8 mouse cellular contexts compared by ENCODE assay signal in the genomic region with DNA sequence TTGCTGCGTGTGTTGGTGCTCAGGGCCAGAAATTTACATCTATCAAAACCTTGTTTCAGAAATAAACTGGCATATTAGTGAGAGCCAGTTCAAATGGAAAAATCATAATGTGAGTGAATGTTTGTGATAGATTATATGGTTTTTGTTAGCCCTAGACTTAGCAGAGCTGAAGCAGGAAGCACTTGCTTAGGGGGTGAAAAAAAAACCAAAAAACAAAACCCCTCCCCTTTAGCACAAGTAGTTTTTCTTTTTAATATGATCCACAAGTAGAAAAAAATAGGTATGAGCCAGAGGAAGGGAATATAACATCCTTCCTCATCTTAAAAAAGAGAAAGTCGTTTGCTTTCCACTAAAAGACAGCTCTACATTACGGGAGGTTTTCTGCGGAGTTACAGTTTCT. TPM values are rescaled to one million over a fixed set of nuclear protein-coding genes. Genes with fewer than 3 reads are reported as not detected.
DNase-seq lines count a peak whose midpoint lies in the region; ATAC-seq lines count a peak whose summit lies in the region.

No protein-coding gene starts in this region.

- no peaks in the 10 kb centered on the region for H3K9me3 ChIP-seq in kidney, embryonic 15.5 days (replicated peaks)
- no peaks in the 10 kb centered on the region for H3K9me3 ChIP-seq in hindbrain, embryonic 16.5 days (ENCODE audit: control insufficient read depth, low read length)
- H3K9me3 ChIP-seq in midbrain, embryonic 15.5 days: no peaks in the 10 kb centered on the region

- peaks cover 39% of the 10 kb centered on the region for H3K36me3 ChIP-seq in kidney, embryonic 15.5 days
- H3K36me3 ChIP-seq in hindbrain, embryonic 16.5 days (ENCODE audit: control insufficient read depth, insufficient read depth, low read length): peaks cover 19% of the 10 kb centered on the region
- H3K36me3 ChIP-seq in midbrain, embryonic 15.5 days (replicated peaks): peaks cover 14% of the 10 kb centered on the region

- H3K4me2 ChIP-seq in kidney, embryonic 15.5 days: peak overlapping the region; percentile 67
- H3K4me2 ChIP-seq in hindbrain, embryonic 16.5 days (ENCODE audit: low read length): peak overlapping the region; percentile 75
- peak overlapping the region; percentile 63 for H3K4me2 ChIP-seq in midbrain, embryonic 15.5 days

- H3K27ac ChIP-seq in kidney, embryonic 15.5 days: no peak overlapping the region
- peak overlapping the region; percentile 99 for H3K27ac ChIP-seq in brown adipose tissue, adult 24 weeks (replicated peaks; ENCODE audit: low read depth, low read length)
- H3K27ac ChIP-seq in hindbrain, embryonic 16.5 days (ENCODE audit: low read depth, low read length): no peak overlapping the region; the same call in 1 of the 2 replicates
- no peak overlapping the region for H3K27ac ChIP-seq in midbrain, embryonic 15.5 days

- H3K9ac ChIP-seq in kidney, embryonic 15.5 days: peak overlapping the region; percentile 82
- H3K9ac ChIP-seq in hindbrain, embryonic 16.5 days (ENCODE audit: low read depth, low read length): peak overlapping the region; percentile 95
- peak overlapping the region; percentile 66 for H3K9ac ChIP-seq in midbrain, embryonic 15.5 days

- no peaks in the 10 kb centered on the region for H3K27me3 ChIP-seq in kidney, embryonic 15.5 days
- no peaks in the 10 kb centered on the region for H3K27me3 ChIP-seq in hindbrain, embryonic 16.5 days (replicated peaks; ENCODE audit: control insufficient read depth, insufficient read depth, low read length)
- no peaks in the 10 kb centered on the region for H3K27me3 ChIP-seq in midbrain, embryonic 15.5 days (replicated peaks)

- DNase-seq in kidney, postnatal 14 days: no peak
- no peak for DNase-seq in spleen, adult 18-20 months
- DNase-seq in adrenal gland, postnatal 14 days: no peak
- DNase-seq in adrenal gland, adult 8-10 months: no peak

- H3K4me3 ChIP-seq in kidney, embryonic 15.5 days (replicated peaks): peak overlapping the region; percentile 69
- H3K4me3 ChIP-seq in brown adipose tissue, adult 24 weeks (ENCODE audit: insufficient read depth, low read depth, low read length): peak overlapping the region; percentile 97
- peak overlapping the region; percentile 90 for H3K4me3 ChIP-seq in hindbrain, embryonic 16.5 days (ENCODE audit: low read length)
- peak overlapping the region; percentile 56 for H3K4me3 ChIP-seq in midbrain, embryonic 15.5 days

- ATAC-seq in kidney, embryonic 15.5 days (replicated peaks; ENCODE audit: low FRiP score): no peak
- no peak for ATAC-seq in hindbrain, embryonic 16.5 days
- no peak for ATAC-seq in midbrain, embryonic 15.5 days (replicated peaks)

- 23% methylated on average over 4 of the region's 4 CpGs for WGBS in kidney, embryonic 15.5 days
- WGBS in hindbrain, embryonic 16.5 days: 41% methylated on average over 4 of the region's 4 CpGs
- WGBS in midbrain, embryonic 15.5 days: 47% methylated on average over 4 of the region's 4 CpGs

- peaks cover 18% of the 10 kb centered on the region for H3K4me1 ChIP-seq in kidney, embryonic 15.5 days
- H3K4me1 ChIP-seq in brown adipose tissue, adult 24 weeks (ENCODE audit: control insufficient read depth, insufficient read depth, insufficient read length, low read length): peaks cover 4% of the 10 kb centered on the region
- peaks cover 12% of the 10 kb centered on the region for H3K4me1 ChIP-seq in hindbrain, embryonic 16.5 days (ENCODE audit: control insufficient read depth, insufficient read depth, low read depth, low read length)
- H3K4me1 ChIP-seq in midbrain, embryonic 15.5 days: peaks cover 27% of the 10 kb centered on the region

RNA-seq across cellular contexts. Expression of a gene that starts 22.8 kb away (rescaled TPM):
- 77.0 and 79.8 TPM in 2 replicates for polyA plus RNA-seq in kidney, embryonic 15.5 days (2015; fragmentation: Nextera tagmentation; extraction: Ambion mirVana)
- 0.52 and 1.4 TPM in 2 replicates for polyA plus RNA-seq in brown adipose tissue, adult 24 weeks (2012; ENCODE audit: insufficient read depth, insufficient read length, missing spikeins)
- polyA plus RNA-seq in hindbrain, embryonic 16.5 days (2015; fragmentation: Nextera tagmentation; extraction: Ambion mirVana): 13.0 and 16.1 TPM in 2 replicates
- 10.1 and 11.6 TPM in 2 replicates for polyA plus RNA-seq in midbrain, embryonic 15.5 days (2015; fragmentation: Nextera tagmentation; extraction: Ambion mirVana)
- 12.0 and 14.2 TPM in 2 replicates for total RNA-seq in adrenal gland, postnatal 14 days (2021)
- 1 to 10 TPM in 3 of 4 experiments, under 1 TPM in 1; 0.64 to 1.8 (median 1.4) TPM for total RNA-seq in adrenal gland, adult 8-10 months (2022)

RNA-seq across cellular contexts. Expression of a gene that starts 23.0 kb away (rescaled TPM):
- polyA plus RNA-seq in kidney, embryonic 15.5 days (2015; fragmentation: Nextera tagmentation; extraction: Ambion mirVana): 30.7 and 31.5 TPM in 2 replicates
- polyA plus RNA-seq in brown adipose tissue, adult 24 weeks (2012; ENCODE audit: insufficient read depth, insufficient read length, missing spikeins): 0.59 TPM in 1 of 2 replicates, not detected in the other
- polyA plus RNA-seq in hindbrain, embryonic 16.5 days (2015; fragmentation: Nextera tagmentation; extraction: Ambion mirVana): 5.4 and 6.1 TPM in 2 replicates
- 3.1 and 4.6 TPM in 2 replicates for polyA plus RNA-seq in midbrain, embryonic 15.5 days (2015; fragmentation: Nextera tagmentation; extraction: Ambion mirVana)
- 4.0 and 6.4 TPM in 2 replicates for total RNA-seq in adrenal gland, postnatal 14 days (2021)
- total RNA-seq in adrenal gland, adult 8-10 months (2022): 1 to 10 TPM in 3 of 4 experiments, under 1 TPM in 1; 0.65 to 1.8 (median 1.2) TPM

RNA-seq across cellular contexts. Expression of a gene that starts 47.8 kb away (rescaled TPM):
- polyA plus RNA-seq in kidney, embryonic 15.5 days (2015; fragmentation: Nextera tagmentation; extraction: Ambion mirVana): 59.7 and 60.3 TPM in 2 replicates
- 225 and 269 TPM in 2 replicates for polyA plus RNA-seq in brown adipose tissue, adult 24 weeks (2012; ENCODE audit: insufficient read depth, insufficient read length, missing spikeins)
- polyA plus RNA-seq in hindbrain, embryonic 16.5 days (2015; fragmentation: Nextera tagmentation; extraction: Ambion mirVana): 57.1 and 61.6 TPM in 2 replicates
- polyA plus RNA-seq in midbrain, embryonic 15.5 days (2015; fragmentation: Nextera tagmentation; extraction: Ambion mirVana): 55.6 and 59.4 TPM in 2 replicates
- 237 and 265 TPM in 2 replicates for total RNA-seq in adrenal gland, postnatal 14 days (2021)
- total RNA-seq in adrenal gland, adult 8-10 months (2022): 100 to 1,000 TPM; 229 to 290 (median 261) TPM

RNA-seq across cellular contexts. Expression of a gene that starts 47.9 kb away (rescaled TPM):
- polyA plus RNA-seq in kidney, embryonic 15.5 days (2015; fragmentation: Nextera tagmentation; extraction: Ambion mirVana): 0.35 and 0.71 TPM in 2 replicates
- polyA plus RNA-seq in brown adipose tissue, adult 24 weeks (2012; ENCODE audit: insufficient read depth, insufficient read length, missing spikeins): 2.9 and 3.0 TPM in 2 replicates
- polyA plus RNA-seq in hindbrain, embryonic 16.5 days (2015; fragmentation: Nextera tagmentation; extraction: Ambion mirVana): 1.1 and 1.5 TPM in 2 replicates
- polyA plus RNA-seq in midbrain, embryonic 15.5 days (2015; fragmentation: Nextera tagmentation; extraction: Ambion mirVana): 0.48 and 0.74 TPM in 2 replicates
- total RNA-seq in adrenal gland, postnatal 14 days (2021): 0.98 and 1.4 TPM in 2 replicates
- total RNA-seq in adrenal gland, adult 8-10 months (2022): 1 to 10 TPM in 3 of 4 experiments, under 1 TPM in 1; 0.99 to 2.1 (median 1.1) TPM
